Mouse (Mus musculus) embryonic facial prominence, embryonic 15.5 days (tissue): ENCODE data around the gene Hes7. TPM values are rescaled to one million over a fixed set of nuclear protein-coding genes. Genes with fewer than 3 reads are reported as not detected.
A peak's percentile ranks its signal among the peaks of the same experiment; 100 is the strongest.

Source experiments
- ATAC-seq: fragments of 200-750 bp; cut with Nextera tagmentation; 2 replicates; pipeline ENCODE4 v1.8.0; 2017; ENCODE audit warnings: low read depth, moderate TSS enrichment; ENCODE audit not compliant: insufficient number of reproducible peaks, low FRiP score, low TSS enrichment
- H3K27ac ChIP-seq: fragments of 300-500 bp; sonication (generic); replicated peaks from 2 replicates; pipeline ENCODE4 v1.5.1; 2015; ENCODE audit warnings: mild to moderate bottlenecking, inconsistent platforms
- H3K27me3 ChIP-seq: fragments of 300-500 bp; sonication (generic); 2 replicates; pipeline ENCODE4 v1.6.1; 2015; ENCODE audit warnings: inconsistent platforms
- H3K36me3 ChIP-seq: fragments of 300-500 bp; sonication (generic); 2 replicates; pipeline ENCODE4 v1.6.1; 2015; ENCODE audit warnings: mild to moderate bottlenecking, inconsistent platforms
- H3K4me1 ChIP-seq: fragments of 300-500 bp; sonication (generic); 2 replicates; pipeline ENCODE4 v1.6.1; 2015; ENCODE audit warnings: inconsistent platforms
- H3K4me2 ChIP-seq: fragments of 300-500 bp; sonication (generic); replicated peaks from 2 replicates; pipeline ENCODE4 v1.6.1; 2015; ENCODE audit warnings: mild to moderate bottlenecking, inconsistent platforms
- H3K4me3 ChIP-seq: fragments of 300-500 bp; sonication (generic); replicated peaks from 2 replicates; pipeline ENCODE4 v1.5.1; 2015; ENCODE audit warnings: mild to moderate bottlenecking, inconsistent platforms
- H3K9ac ChIP-seq: fragments of 300-500 bp; sonication (generic); 2 replicates; pipeline ENCODE4 v1.6.1; 2015; ENCODE audit warnings: inconsistent platforms
- H3K9me3 ChIP-seq: fragments of 300-500 bp; sonication (generic); replicated peaks from 2 replicates; pipeline ENCODE4 v1.6.1; 2016; ENCODE audit warnings: inconsistent platforms
- WGBS: fragments of 180-500 bp; shearing (Covaris S2); methylation state at CpG from one replicate; pipeline ENCODE4 v1.1.7; 2015; 5-methylcytosine and 5-hydroxymethylcytosine counted together
- polyA plus RNA-seq: library from polyadenylated mRNA; unstranded; fragments of >200 nt; fragmentation: Nextera tagmentation; extraction: Ambion mirVana; gene quantifications from 2 replicates; pipeline ENCODE4 v1.2.1, GENCODE M21; 2015

Hes7 gene
- polyA plus RNA-seq, 1 experiment from 2014 or later, result 0.64 TPM

DNA sequence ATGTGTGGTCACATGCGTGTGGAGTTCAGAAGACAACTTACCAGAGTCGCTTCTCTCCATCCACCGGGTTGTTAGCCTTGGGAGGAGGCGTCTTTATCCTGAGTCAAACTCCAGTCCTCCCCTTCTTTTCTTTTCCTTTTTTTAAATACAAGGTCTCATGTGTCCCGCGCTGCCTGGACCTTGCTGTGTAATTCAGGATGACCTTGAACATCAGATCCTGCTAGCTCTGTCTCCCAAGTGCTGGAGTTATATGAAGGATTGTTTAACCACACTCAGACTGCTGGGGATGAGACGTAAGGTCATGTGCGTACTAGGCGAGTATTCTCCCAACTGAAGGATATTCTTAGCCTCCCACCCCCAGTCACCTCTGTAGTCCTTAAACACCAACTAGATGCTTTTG lies 42.9 kb upstream of the Hes7 start:
- no peak for ATAC-seq
- H3K36me3 ChIP-seq, result no peaks in the 10 kb centered on the region
- 79% methylated on average over 9 of the region's 9 CpGs for WGBS

DNA sequence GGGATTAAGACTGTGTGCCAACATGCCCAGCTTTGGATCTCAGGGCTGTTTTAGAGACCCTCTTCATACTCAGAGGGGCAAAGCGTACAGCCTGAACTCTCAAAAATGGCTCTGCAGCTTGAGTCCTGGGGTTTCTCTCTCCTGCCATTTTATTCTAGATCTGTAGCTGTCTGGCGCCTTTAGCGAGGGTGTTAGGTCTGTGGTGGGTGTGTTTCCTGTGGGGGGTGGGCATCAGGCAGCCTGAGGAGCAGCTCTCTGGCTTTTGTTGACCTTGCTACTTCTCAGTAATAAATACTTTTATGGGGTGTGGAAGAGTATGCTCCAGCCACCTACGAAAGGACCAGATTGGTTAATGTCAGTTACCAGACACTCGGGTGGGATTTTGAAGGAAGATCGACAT lies 42.2 kb upstream of the Hes7 start:
- Histone ChIP-seq H3K4me1 (peaks cover 15% of the 10 kb centered on the region), H3K4me2 (no peak overlapping the region), H3K9me3 (no peaks in the 10 kb centered on the region), H3K27me3 (no peaks in the 10 kb centered on the region), H3K4me3 (no peak overlapping the region), H3K36me3 (no peaks in the 10 kb centered on the region), H3K27ac (no peak overlapping the region), H3K9ac (no peak overlapping the region)
- ATAC-seq, result no peak
- 88% methylated on average over 6 of the region's 6 CpGs for WGBS

More for the DNA sequence above, 42.9 kb upstream of the Hes7 start:
- Histone ChIP-seq H3K27ac (no peak overlapping the region), H3K4me3 (no peak overlapping the region), H3K9me3 (no peaks in the 10 kb centered on the region), H3K4me2 (no peak overlapping the region), H3K27me3 (no peaks in the 10 kb centered on the region), H3K4me1 (peaks cover 19% of the 10 kb centered on the region), H3K9ac (no peak overlapping the region)

DNA sequence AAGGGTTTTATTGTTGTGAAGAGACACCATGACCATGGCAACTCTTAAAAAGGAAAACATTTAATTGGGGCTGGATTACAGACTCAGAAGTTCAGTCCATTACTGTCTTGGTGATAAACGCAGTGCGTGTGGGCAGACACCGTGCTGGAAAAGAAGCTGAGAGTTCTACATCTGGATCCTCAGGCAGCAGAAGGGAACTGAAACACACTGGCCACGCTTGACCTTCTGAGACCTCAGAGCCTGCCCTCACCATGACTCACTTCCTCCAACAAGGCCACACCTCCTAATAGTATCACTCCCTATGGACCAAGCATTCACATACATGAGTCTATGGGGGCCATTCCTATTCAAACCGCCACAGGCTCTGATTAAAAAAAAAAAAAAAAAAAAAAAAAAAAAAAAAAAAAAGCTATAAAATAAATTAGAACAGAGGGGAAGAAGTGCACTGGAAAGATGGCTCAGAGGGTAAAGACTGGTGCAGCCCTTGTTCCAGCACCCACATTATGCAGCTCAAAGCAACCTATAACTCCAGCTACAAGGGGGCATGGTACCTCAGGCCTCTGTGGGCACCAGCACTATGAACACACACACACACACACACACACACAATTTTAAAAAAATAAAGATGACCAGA lies 41.3 kb upstream of the Hes7 start:
- 64% methylated on average over 5 of the region's 5 CpGs for WGBS
- no peak for ATAC-seq
- no peak overlapping the region for H3K9ac ChIP-seq
- H3K27me3 ChIP-seq, result no peaks in the 10 kb centered on the region
- peaks cover 11% of the 10 kb centered on the region for H3K4me1 ChIP-seq
- no peaks in the 10 kb centered on the region for H3K9me3 ChIP-seq
- H3K27ac ChIP-seq, result no peak overlapping the region
- H3K4me2 ChIP-seq, result no peak overlapping the region
- H3K4me3 ChIP-seq, result no peak overlapping the region
- no peaks in the 10 kb centered on the region for H3K36me3 ChIP-seq

DNA sequence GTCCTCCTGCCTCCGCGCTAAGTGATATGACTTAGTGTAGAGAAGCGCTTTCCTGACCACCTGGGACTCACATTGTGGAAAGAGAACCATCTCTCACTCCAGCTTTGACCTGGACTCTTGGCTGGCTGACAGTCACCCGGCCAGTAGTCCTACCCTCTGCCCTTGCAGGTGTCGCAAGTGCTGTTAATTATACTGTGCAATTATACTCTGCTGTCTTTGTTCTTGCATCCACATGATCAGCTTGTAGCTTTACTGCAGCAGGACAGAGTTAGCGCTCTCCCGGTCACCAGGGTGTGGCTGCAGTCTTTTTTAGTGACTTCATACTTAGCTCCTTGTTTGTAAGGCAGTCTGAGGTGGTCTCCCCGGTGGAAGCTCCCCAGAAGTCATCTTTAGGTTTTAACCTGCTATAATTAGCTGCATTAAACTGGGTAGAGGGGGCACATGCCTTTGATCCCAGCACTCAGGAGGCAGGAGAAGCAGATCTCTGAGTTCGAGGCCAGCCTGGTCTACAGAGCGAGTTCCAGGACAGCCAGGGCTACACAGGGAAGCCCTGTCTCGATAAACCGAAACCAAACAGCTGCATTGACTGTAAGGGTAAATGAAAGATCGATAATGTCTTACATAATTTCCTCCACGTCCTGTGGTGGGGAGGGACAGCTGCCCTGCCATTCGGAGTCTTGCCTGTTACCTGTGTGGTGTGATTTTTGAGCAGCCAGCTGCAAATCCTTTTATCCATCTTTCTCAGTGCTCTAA lies 39.9 kb upstream of the Hes7 start:
- Histone ChIP-seq H3K9me3 (no peaks in the 10 kb centered on the region), H3K27ac (no peak overlapping the region), H3K4me1 (0 out of 2 replicates have a peak, but pooled peaks cover 3% of the 10 kb centered on the region), H3K9ac (no peak overlapping the region), H3K4me3 (no peak overlapping the region), H3K4me2 (no peak overlapping the region), H3K27me3 (no peaks in the 10 kb centered on the region), H3K36me3 (no peaks in the 10 kb centered on the region)
- no peak for ATAC-seq
- 79% methylated on average over 15 of the region's 15 CpGs for WGBS

DNA sequence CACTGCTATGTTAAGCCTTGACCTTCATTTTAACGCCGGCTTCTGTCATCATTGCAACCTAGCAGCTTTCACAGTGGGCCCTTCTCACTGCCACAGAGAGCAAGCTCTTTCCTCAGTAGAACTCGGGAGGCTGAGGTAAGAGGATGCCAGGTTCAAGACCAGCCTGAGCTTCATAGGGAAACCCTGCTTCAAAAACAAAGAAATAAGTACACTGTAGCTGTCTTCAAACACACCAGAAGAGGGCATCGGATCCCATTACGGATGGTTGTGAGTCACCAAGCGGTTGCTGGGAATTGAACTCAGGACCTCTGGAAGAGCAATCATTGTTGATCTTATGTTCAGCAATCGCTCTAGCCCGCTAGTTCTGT lies 39.4 kb upstream of the Hes7 start:
- no peak overlapping the region for H3K4me2 ChIP-seq

DNA sequence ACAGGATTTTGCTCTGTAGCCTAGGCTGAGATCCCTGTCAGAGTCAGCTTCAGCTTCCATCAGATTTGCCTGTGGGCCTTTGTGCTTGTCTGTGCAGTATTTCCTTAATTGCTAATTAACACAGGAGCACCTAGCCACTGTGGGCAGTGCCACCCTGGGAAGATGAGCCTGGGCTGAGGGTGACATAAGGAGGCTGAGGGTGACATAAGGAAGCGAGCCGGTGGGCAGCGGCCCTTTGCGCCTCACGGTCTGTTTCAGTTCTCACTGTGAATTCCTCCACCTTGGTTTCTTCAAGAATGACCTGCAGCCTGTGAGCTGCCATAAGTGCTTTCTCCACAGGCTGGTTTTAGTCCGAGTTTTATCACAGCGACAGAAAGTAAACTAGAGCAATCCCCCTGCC lies 38.6 kb upstream of the Hes7 start:
- 90% methylated on average over 7 of the region's 7 CpGs for WGBS
- no peaks in the 10 kb centered on the region for H3K4me1 ChIP-seq
- H3K27me3 ChIP-seq, result no peaks in the 10 kb centered on the region
- H3K36me3 ChIP-seq, result no peaks in the 10 kb centered on the region
- no peaks in the 10 kb centered on the region for H3K9me3 ChIP-seq
- H3K9ac ChIP-seq, result no peak overlapping the region
- no peak overlapping the region for H3K4me3 ChIP-seq
- H3K27ac ChIP-seq, result no peak overlapping the region
- ATAC-seq, result no peak
- H3K4me2 ChIP-seq, result no peak overlapping the region

More for the DNA sequence above, 39.4 kb upstream of the Hes7 start:
- no peaks in the 10 kb centered on the region for H3K27me3 ChIP-seq
- no peak overlapping the region for H3K27ac ChIP-seq
- no peak overlapping the region for H3K4me3 ChIP-seq
- H3K9me3 ChIP-seq, result no peaks in the 10 kb centered on the region
- ATAC-seq, result no peak
- 91% methylated on average over 8 of the region's 8 CpGs for WGBS
- H3K4me1 ChIP-seq, result 0 out of 2 replicates have a peak, but pooled peaks cover 3% of the 10 kb centered on the region
- H3K36me3 ChIP-seq, result no peaks in the 10 kb centered on the region
- H3K9ac ChIP-seq, result no peak overlapping the region

DNA sequence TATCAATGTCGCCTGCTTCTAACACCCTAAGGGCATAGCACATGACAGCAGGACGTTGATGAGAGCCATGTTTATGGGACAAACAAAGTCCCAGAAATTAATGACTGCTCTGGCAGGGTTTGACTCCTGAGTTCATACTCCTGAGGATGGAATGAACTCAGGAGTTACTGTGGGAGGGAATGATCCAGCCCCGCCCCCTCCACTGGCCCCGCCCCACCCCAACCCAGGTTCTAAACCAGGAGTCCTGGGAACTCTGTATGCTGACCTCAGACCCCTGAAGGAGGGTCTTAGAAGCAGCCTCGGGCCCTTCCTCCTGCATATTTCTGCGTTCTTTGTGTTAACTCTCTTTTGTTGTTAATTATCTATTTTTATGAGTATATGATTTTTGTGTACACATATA lies 34.6 kb upstream of the Hes7 start:
- no peak overlapping the region for H3K9ac ChIP-seq
- no peak overlapping the region for H3K4me2 ChIP-seq
- H3K4me3 ChIP-seq, result no peak overlapping the region
- H3K27me3 ChIP-seq, result no peaks in the 10 kb centered on the region
- no peak overlapping the region for H3K27ac ChIP-seq
- no peaks in the 10 kb centered on the region for H3K9me3 ChIP-seq
- WGBS, result 56% methylated on average over 6 of the region's 6 CpGs
- peaks cover 30% of the 10 kb centered on the region for H3K4me1 ChIP-seq
- peaks cover 11% of the 10 kb centered on the region for H3K36me3 ChIP-seq
- no peak for ATAC-seq

DNA sequence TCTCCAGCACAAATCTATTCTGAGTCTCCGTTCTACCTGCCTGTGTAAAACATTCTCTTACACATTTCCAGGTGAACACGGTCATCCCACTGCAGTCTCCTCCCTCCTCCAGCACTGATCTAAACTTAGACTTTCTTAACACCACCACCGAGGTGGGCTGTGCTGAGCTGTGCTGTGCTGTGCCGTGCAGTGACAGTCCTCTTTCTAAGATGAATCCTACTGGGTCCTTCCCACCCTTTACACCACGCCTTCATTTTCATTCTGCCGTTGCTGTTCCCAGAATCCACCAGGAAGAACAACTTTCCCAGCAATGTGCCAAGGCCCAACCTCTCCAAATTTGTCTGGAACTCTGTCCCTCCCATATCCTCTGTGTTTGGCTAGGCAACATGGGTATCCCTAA lies 33.8 kb upstream of the Hes7 start:
- Histone ChIP-seq H3K4me2 (no peak overlapping the region), H3K27ac (peak overlapping the region; percentile 93; the same call in 1 of the 2 replicates), H3K4me1 (peaks cover 36% of the 10 kb centered on the region), H3K4me3 (no peak overlapping the region), H3K27me3 (no peaks in the 10 kb centered on the region), H3K9ac (no peak overlapping the region), H3K36me3 (peaks cover 18% of the 10 kb centered on the region), H3K9me3 (no peaks in the 10 kb centered on the region)
- WGBS, result 54% methylated on average over 6 of the region's 6 CpGs
- no peak for ATAC-seq

DNA sequence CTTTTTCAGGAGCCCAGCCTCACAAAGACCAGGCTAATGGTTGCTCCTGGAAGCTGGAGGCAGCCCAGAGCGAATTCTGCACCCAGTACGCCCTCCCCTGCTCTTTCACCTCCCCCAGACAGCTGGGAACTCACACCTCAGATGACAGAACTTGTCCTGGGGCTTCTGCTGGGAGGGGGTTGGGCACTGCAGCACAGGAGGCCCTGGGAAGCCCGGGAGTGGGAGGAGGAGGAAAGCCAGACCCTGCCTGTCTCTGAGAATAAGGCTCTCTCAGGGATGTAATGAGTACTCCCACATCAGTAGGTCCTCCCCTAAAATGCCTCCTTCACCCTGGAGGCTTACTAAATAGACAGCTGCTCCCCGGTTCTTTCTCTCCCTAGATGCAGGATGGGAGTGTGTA lies 33.1 kb upstream of the Hes7 start:
- peak overlapping the region; percentile 93 for H3K27ac ChIP-seq
- peaks cover 24% of the 10 kb centered on the region for H3K36me3 ChIP-seq
- WGBS, result 28% methylated on average over 4 of the region's 4 CpGs
- H3K4me3 ChIP-seq, result no peak overlapping the region
- no peaks in the 10 kb centered on the region for H3K9me3 ChIP-seq
- no peak; the same call in 1 of the 2 replicates for ATAC-seq
- H3K9ac ChIP-seq, result no peak overlapping the region
- H3K4me2 ChIP-seq, result no peak overlapping the region
- peaks cover 38% of the 10 kb centered on the region for H3K4me1 ChIP-seq
- no peaks in the 10 kb centered on the region for H3K27me3 ChIP-seq

DNA sequence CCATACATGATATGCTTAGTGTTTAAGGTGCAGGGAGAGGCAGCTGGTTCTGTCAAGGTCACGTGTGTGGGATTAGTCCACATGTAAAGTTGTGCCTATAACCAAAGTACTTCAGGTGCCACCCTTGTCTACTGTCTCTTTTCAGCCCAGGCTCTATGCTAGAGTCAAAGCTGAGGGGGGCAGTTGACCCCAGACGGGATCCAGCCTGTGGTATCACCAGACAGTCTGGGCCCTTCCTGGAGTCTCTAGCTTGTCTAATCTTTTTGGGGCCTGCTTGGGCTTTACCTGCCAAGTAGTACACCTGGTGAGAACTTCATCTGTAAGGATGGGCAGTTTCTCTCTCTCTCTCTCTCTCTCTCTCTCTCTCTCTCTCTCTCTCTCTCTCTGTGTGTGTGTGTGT lies 32.6 kb upstream of the Hes7 start:
- H3K27ac ChIP-seq, result peak overlapping the region; percentile 93

DNA sequence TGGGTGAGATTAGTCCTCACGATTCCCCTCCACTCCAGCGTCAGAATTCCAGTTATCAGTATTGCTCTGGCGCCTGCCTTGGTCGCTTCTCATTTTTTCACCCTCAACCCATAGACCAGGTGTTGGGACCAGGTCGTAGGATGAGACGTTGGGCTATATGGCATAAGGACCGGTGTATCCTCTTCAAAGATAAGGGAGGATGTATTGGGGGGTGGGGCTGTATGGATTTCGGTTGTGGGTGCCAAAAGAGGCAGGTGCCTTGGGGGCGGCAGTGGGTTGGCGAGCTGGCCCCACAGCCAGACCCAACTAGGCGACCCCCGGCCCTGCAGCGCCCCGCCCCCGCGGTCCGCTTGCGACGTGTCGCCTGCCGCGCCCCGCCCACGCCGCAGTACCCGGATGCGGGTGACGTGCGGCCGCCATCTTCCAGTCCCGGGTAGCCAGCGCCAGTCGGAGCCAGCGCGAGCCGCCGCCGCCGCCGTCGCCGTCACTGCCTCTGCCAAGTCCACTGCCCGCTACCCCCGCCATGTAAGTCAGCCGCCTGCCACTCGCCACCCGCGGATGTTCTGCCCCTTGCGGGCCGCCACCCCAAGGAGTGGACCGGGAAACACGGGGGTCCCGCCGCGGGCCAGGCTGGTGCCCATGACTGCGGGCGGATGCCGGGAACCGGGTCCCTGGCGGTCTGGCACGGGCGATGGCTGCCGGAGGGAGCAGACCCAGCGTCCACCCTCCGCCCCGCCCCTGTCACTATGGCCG lies 31.9 kb upstream of the Hes7 start, which contains the start of gene Vamp2:
Gene Vamp2, plus strand, starts transcription at position 388 of the 753 bp plus-strand sequence.
- Histone ChIP-seq H3K27ac (peak within 1 kb of the TSS; percentile 93), H3K4me2 (peak within 1 kb of the TSS; percentile 86), H3K36me3 (peaks cover 32% of the 10 kb centered on the region), H3K27me3 (no peaks in the 10 kb centered on the region), H3K9me3 (no peaks in the 10 kb centered on the region), H3K4me1 (peaks cover 38% of the 10 kb centered on the region), H3K4me3 (peak within 1 kb of the TSS; percentile 96), H3K9ac (peak within 1 kb of the TSS; percentile 100)
- peak; percentile 82 for ATAC-seq
- WGBS, result under 1% methylated on average over 55 of the region's 67 CpGs

More for the DNA sequence above, 32.6 kb upstream of the Hes7 start:
- no peaks in the 10 kb centered on the region for H3K27me3 ChIP-seq
- 0 out of 2 replicates have a peak overlapping the region, but pooled peaks have one; percentile 100 for H3K9ac ChIP-seq
- peaks cover 38% of the 10 kb centered on the region for H3K4me1 ChIP-seq
- no peak overlapping the region for H3K4me2 ChIP-seq
- no peaks in the 10 kb centered on the region for H3K9me3 ChIP-seq
- peaks cover 29% of the 10 kb centered on the region for H3K36me3 ChIP-seq
- ATAC-seq, result no peak
- H3K4me3 ChIP-seq, result no peak overlapping the region
- 63% methylated on average over 2 of the region's 2 CpGs for WGBS
